In the genomic region with DNA sequence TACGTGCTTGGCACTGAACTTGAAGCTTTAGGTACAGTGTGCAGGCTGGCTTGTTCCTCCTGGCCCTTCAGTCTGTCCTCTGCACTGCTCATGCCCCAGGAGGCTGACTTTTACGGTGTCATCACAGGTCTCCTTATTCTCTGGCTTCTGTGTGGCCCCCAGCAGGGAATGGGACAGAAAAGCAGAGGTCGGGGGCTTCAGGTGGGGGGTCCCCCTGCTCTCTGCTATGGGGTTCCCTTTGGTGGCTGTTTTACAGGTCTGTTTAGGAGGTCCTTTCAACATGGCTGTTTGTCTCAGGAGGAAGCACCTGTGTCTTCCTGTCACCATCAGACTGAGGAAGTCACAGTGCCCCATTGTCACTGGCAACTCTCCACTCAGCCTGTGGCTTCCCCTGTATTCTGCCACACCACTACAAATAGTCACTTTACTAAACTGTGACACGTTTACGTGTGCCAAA, we compare ENCODE assay signal across 13 mouse cellular contexts. TPM values are rescaled to one million over a fixed set of nuclear protein-coding genes. Genes with fewer than 3 reads are reported as not detected.
DNase-seq lines count a peak whose midpoint lies in the region; ATAC-seq and TF ChIP-seq lines count a peak whose summit lies in the region.
"Had no signal": no experiment of that assay in that cellular context is flagged by ENCODE, and none has a peak within 500 bp of the region (broad histone marks: within the 10 kb centered on the region; RNA-seq: fewer than 3 reads in every experiment).

No protein-coding gene starts in this region.

- TF ChIP-seq POLR2A in cerebellum, adult 2 months (IDR thresholded peaks at IDR 0.05; ENCODE audit: borderline replicate concordance, insufficient read depth, low read length), result no peak

- no peaks in the 10 kb centered on the region for H3K27me3 ChIP-seq in cerebellum, adult 2 months (ENCODE audit: control insufficient read depth, insufficient read depth, low read length)
- H3K27me3 ChIP-seq in lung, embryonic 16.5 days (ENCODE audit: control insufficient read depth, insufficient read depth, low read depth, low read length), result no peaks in the 10 kb centered on the region
- H3K27me3 ChIP-seq in kidney, embryonic 16.5 days (ENCODE audit: insufficient read depth, low read length), result no peaks in the 10 kb centered on the region
- H3K27me3 ChIP-seq: hindbrain, embryonic 12.5 days; limb, embryonic 15.5 days had no signal

- no peaks in the 10 kb centered on the region for H3K9me3 ChIP-seq in lung, embryonic 16.5 days (ENCODE audit: control insufficient read depth, low read length)
- H3K9me3 ChIP-seq in kidney, embryonic 16.5 days (ENCODE audit: low read length), result no peaks in the 10 kb centered on the region
- H3K9me3 ChIP-seq: hindbrain, embryonic 12.5 days; limb, embryonic 15.5 days had no signal

- TF ChIP-seq CTCF in cerebellum, adult 2 months (IDR thresholded peaks at IDR 0.05; ENCODE audit: borderline replicate concordance, insufficient read depth, low read depth, low read length), result no peak

- H3K4me2 ChIP-seq in lung, embryonic 16.5 days (ENCODE audit: low read depth, low read length), result no peak overlapping the region
- no peak overlapping the region for H3K4me2 ChIP-seq in kidney, embryonic 16.5 days (replicated peaks; ENCODE audit: low read depth, low read length)
- H3K4me2 ChIP-seq: hindbrain, embryonic 12.5 days; limb, embryonic 15.5 days had no signal

- peak; percentile 26; the same call in 1 of the 2 replicates for ATAC-seq in lung, embryonic 16.5 days (ENCODE audit: low read depth)
- no peak for ATAC-seq in kidney, embryonic 16.5 days (ENCODE audit: low FRiP score, low TSS enrichment)

- no peak for DNase-seq in cerebellum, adult 2 months
- DNase-seq in cerebellum, adult 11-12 months, result no peak
- DNase-seq in lung, postnatal 14 days, result no peak
- peak; percentile 29 for DNase-seq in induced T-regulatory cell, adult 2 months (ENCODE audit: low read depth)
- peak; percentile 83 for DNase-seq in thymus, postnatal 0 days (ENCODE audit: low spot score)
- no peak for DNase-seq in left cerebral cortex, adult 9 months (ENCODE audit: low spot score in 2 of 2)
- DNase-seq: cerebellum, postnatal 25 days had no signal

- H3K36me3 ChIP-seq in lung, embryonic 16.5 days (ENCODE audit: control insufficient read depth, insufficient read depth, low read length), result no peaks in the 10 kb centered on the region
- H3K36me3 ChIP-seq in kidney, embryonic 16.5 days (ENCODE audit: insufficient read depth, low read length), result no peaks in the 10 kb centered on the region
- H3K36me3 ChIP-seq: hindbrain, embryonic 12.5 days; limb, embryonic 15.5 days had no signal

- no peak overlapping the region for H3K9ac ChIP-seq in lung, embryonic 16.5 days (ENCODE audit: low read length)
- H3K9ac ChIP-seq in kidney, embryonic 16.5 days (replicated peaks; ENCODE audit: low read length), result no peak overlapping the region
- H3K9ac ChIP-seq: hindbrain, embryonic 12.5 days; limb, embryonic 15.5 days had no signal

- WGBS in cerebellum, adult 2 months, result 63% methylated on average over 5 of the region's 5 CpGs
- 74% methylated on average over 5 of the region's 5 CpGs for WGBS in lung, embryonic 16.5 days
- 77% methylated on average over 5 of the region's 5 CpGs for WGBS in kidney, embryonic 16.5 days

- H3K27ac ChIP-seq in cerebellum, adult 2 months (ENCODE audit: insufficient read depth, low read length), result peak overlapping the region; percentile 56; the same call in 1 of the 2 replicates
- H3K27ac ChIP-seq in lung, embryonic 16.5 days (ENCODE audit: low read length), result no peak overlapping the region
- no peak overlapping the region for H3K27ac ChIP-seq in kidney, embryonic 16.5 days (ENCODE audit: low read length)
- H3K27ac ChIP-seq: hindbrain, embryonic 12.5 days; limb, embryonic 15.5 days had no signal

- H3K4me3 ChIP-seq in cerebellum, adult 2 months (replicated peaks; ENCODE audit: insufficient read depth, low read depth, low read length), result no peak overlapping the region
- no peak overlapping the region for H3K4me3 ChIP-seq in lung, embryonic 16.5 days (ENCODE audit: low read length)
- no peak overlapping the region for H3K4me3 ChIP-seq in kidney, embryonic 16.5 days (ENCODE audit: low read length)
- H3K4me3 ChIP-seq: erythroblast, embryonic 14.5 days; hindbrain, embryonic 12.5 days; limb, embryonic 15.5 days had no signal

- H3K4me1 ChIP-seq in cerebellum, adult 2 months (ENCODE audit: control insufficient read depth, insufficient read depth, low read length), result no peaks in the 10 kb centered on the region
- H3K4me1 ChIP-seq in lung, embryonic 16.5 days (replicated peaks; ENCODE audit: control insufficient read depth, insufficient read depth, low read length), result no peaks in the 10 kb centered on the region; the same call in 1 of the 2 replicates
- H3K4me1 ChIP-seq in kidney, embryonic 16.5 days (ENCODE audit: insufficient read depth, low read length), result no peaks in the 10 kb centered on the region

RNA-seq across cellular contexts. Expression of gene Slc22a16, which starts 54.9 kb away (rescaled TPM):
- polyA plus RNA-seq in cerebellum, adult 2 months (2012; rRNA removed), result not detected in 2 replicates
- polyA plus RNA-seq in lung, embryonic 16.5 days (2015; fragmentation: Nextera tagmentation; extraction: Ambion mirVana), result not detected in 2 replicates
- polyA plus RNA-seq in thymus, postnatal 0 days (2015; fragmentation: Nextera tagmentation; extraction: Ambion mirVana), result not detected in 2 replicates
- not detected in 2 replicates for polyA plus RNA-seq in kidney, embryonic 16.5 days (2015; fragmentation: Nextera tagmentation; extraction: Ambion mirVana)
- polyA plus RNA-seq: erythroblast, embryonic 14.5 days; hindbrain, embryonic 12.5 days; limb, embryonic 15.5 days; neural tube, embryonic 11.5 days had no signal

Comparison
In these comparisons a context has a peak if more than half of its experiments do, and no peak if none do; other contexts are left out.
1. DNase-seq: peak in induced T-regulatory cell, adult 2 months (single experiment) and thymus, postnatal 0 days (single experiment); none in cerebellum, adult 2 months (0 of 2), cerebellum, adult 11-12 months (single experiment), lung, postnatal 14 days (single experiment) and left cerebral cortex, adult 9 months (0 of 2).